Mouse (Mus musculus): ENCODE results near the gene Sez6l.
A peak's percentile ranks its signal among the peaks of the same experiment; 100 is the strongest.

Sez6l gene

GRCm38 (mm10) chr5:112586071-112586470, 9.1 kb upstream of the Sez6l start:
- no peak for DNase-seq (ENCODE audit: inconsistent age in 2 of 2, low spot score in 1 of 2)

- DNase-seq (ENCODE audit: inconsistent age in 2 of 2, low spot score in 1 of 2): peak; percentile 47 to 65
These were observed 7.3 kb upstream of the Sez6l start for GRCm38 (mm10) chr5:112584155-112584769.

GRCm38 (mm10) chr5:112583304-112583703, 6.3 kb upstream of the Sez6l start:
- DNase-seq (ENCODE audit: inconsistent age in 2 of 2, low spot score in 1 of 2): no peak

- DNase-seq (ENCODE audit: inconsistent age in 2 of 2, low spot score in 1 of 2): no peak
These were observed 765 bp upstream of the Sez6l start for GRCm38 (mm10) chr5:112577750-112578149.

GRCm38 (mm10) chr5:112576361-112576992, 508 bp downstream of the Sez6l start:
- peak in 1 of 2 experiments; percentile 35 for DNase-seq (ENCODE audit: inconsistent age in 2 of 2, low spot score in 1 of 2)

- DNase-seq (ENCODE audit: inconsistent age in 2 of 2, low spot score in 1 of 2): peak in 1 of 2 experiments; percentile 44
These were observed 1.7 kb downstream of the Sez6l start for GRCm38 (mm10) chr5:112575151-112575915.

GRCm38 (mm10) chr5:112573916-112574315, 3.1 kb downstream of the Sez6l start:
- peak; percentile 19 to 60 for DNase-seq (ENCODE audit: inconsistent age in 2 of 2, low spot score in 1 of 2)

- DNase-seq (ENCODE audit: inconsistent age in 2 of 2, low spot score in 1 of 2): no peak
These were observed 4.8 kb downstream of the Sez6l start for GRCm38 (mm10) chr5:112572217-112572616.

GRCm38 (mm10) chr5:112565489-112565888, 11.5 kb downstream of the Sez6l start:
- DNase-seq (ENCODE audit: inconsistent age in 2 of 2, low spot score in 1 of 2): no peak

- no peak for DNase-seq (ENCODE audit: inconsistent age in 2 of 2, low spot score in 1 of 2)
These were observed 11.9 kb downstream of the Sez6l start for GRCm38 (mm10) chr5:112565083-112565482.

- DNase-seq (ENCODE audit: inconsistent age in 2 of 2, low spot score in 1 of 2): no peak
These were observed 16.0 kb downstream of the Sez6l start for GRCm38 (mm10) chr5:112560869-112561499.

- DNase-seq (ENCODE audit: inconsistent age in 2 of 2, low spot score in 1 of 2): no peak
These were observed 16.8 kb downstream of the Sez6l start for GRCm38 (mm10) chr5:112560139-112560538.

- DNase-seq (ENCODE audit: inconsistent age in 2 of 2, low spot score in 1 of 2): no peak
These were observed 19.6 kb downstream of the Sez6l start for GRCm38 (mm10) chr5:112557396-112557795.

- no peak for DNase-seq (ENCODE audit: inconsistent age in 2 of 2, low spot score in 1 of 2)
These were observed 20.3 kb downstream of the Sez6l start for GRCm38 (mm10) chr5:112556640-112557039.

GRCm38 (mm10) chr5:112554508-112554907, 22.5 kb downstream of the Sez6l start:
- no peak for DNase-seq (ENCODE audit: inconsistent age in 2 of 2, low spot score in 1 of 2)

- no peak for DNase-seq (ENCODE audit: inconsistent age in 2 of 2, low spot score in 1 of 2)
These were observed 24.2 kb downstream of the Sez6l start for GRCm38 (mm10) chr5:112552786-112553185.

GRCm38 (mm10) chr5:112551975-112552728, 24.8 kb downstream of the Sez6l start:
- peak; percentile 9 to 43 for DNase-seq (ENCODE audit: inconsistent age in 2 of 2, low spot score in 1 of 2)

- DNase-seq (ENCODE audit: inconsistent age in 2 of 2, low spot score in 1 of 2): peak; percentile 9 to 28
These were observed 28.0 kb downstream of the Sez6l start for GRCm38 (mm10) chr5:112548846-112549620.

GRCm38 (mm10) chr5:112546771-112547170, 30.2 kb downstream of the Sez6l start:
- DNase-seq (ENCODE audit: inconsistent age in 2 of 2, low spot score in 1 of 2): no peak

- no peak for DNase-seq (ENCODE audit: inconsistent age in 2 of 2, low spot score in 1 of 2)
These were observed 38.7 kb downstream of the Sez6l start for GRCm38 (mm10) chr5:112538295-112538694.

All from adrenal gland, adult (tissue).